Comparison of ENCODE assay signal across 9 mouse cellular contexts in genomic region chr11:49713336-49714334, GRCm38 (mm10). TPM values are rescaled to one million over a fixed set of nuclear protein-coding genes. Genes with fewer than 3 reads are reported as not detected.
DNase-seq lines count a peak whose midpoint lies in the region; ATAC-seq lines count a peak whose summit lies in the region.
"Had no signal": no experiment of that assay in that cellular context is flagged by ENCODE, and none has a peak within 500 bp of the region (broad histone marks: within the 10 kb centered on the region; RNA-seq: fewer than 3 reads in every experiment).

No protein-coding gene starts in this region.

- H3K27ac ChIP-seq in embryonic facial prominence, embryonic 11.5 days (replicated peaks; ENCODE audit: low read depth, low read length), result peak overlapping the region; percentile 87; the same call in 1 of the 2 replicates
- H3K27ac ChIP-seq in heart, embryonic 15.5 days, result peak overlapping the region; percentile 96
- peak overlapping the region; percentile 35; the same call in 1 of the 2 replicates for H3K27ac ChIP-seq in macrophage

- H3K9me3 ChIP-seq in embryonic facial prominence, embryonic 11.5 days (replicated peaks; ENCODE audit: control insufficient read depth, low read length), result no peaks in the 10 kb centered on the region
- no peaks in the 10 kb centered on the region for H3K9me3 ChIP-seq in heart, embryonic 15.5 days (replicated peaks)

- no peaks in the 10 kb centered on the region for H3K36me3 ChIP-seq in embryonic facial prominence, embryonic 11.5 days (replicated peaks; ENCODE audit: control insufficient read depth, insufficient read depth, low read depth, low read length)
- no peaks in the 10 kb centered on the region for H3K36me3 ChIP-seq in heart, embryonic 15.5 days
- H3K36me3 ChIP-seq in macrophage (ENCODE audit: inconsistent target), result no peaks in the 10 kb centered on the region
- no peaks in the 10 kb centered on the region for H3K36me3 ChIP-seq in splenic B cell, adult 2 months (ENCODE audit: control insufficient read depth, insufficient read depth, low read length, poor library complexity, severe bottlenecking)

- no peaks in the 10 kb centered on the region for H3K27me3 ChIP-seq in embryonic facial prominence, embryonic 11.5 days (ENCODE audit: control insufficient read depth, insufficient read depth, low read length)
- no peaks in the 10 kb centered on the region for H3K27me3 ChIP-seq in heart, embryonic 15.5 days
- no peaks in the 10 kb centered on the region for H3K27me3 ChIP-seq in splenic B cell, adult 2 months (ENCODE audit: control insufficient read depth, insufficient read depth, low read length, poor library complexity, severe bottlenecking)

- peak overlapping the region; percentile 97 for H3K9ac ChIP-seq in embryonic facial prominence, embryonic 11.5 days (replicated peaks; ENCODE audit: low read length)
- peak overlapping the region; percentile 50 for H3K9ac ChIP-seq in heart, embryonic 15.5 days

- intact Hi-C loops in left cerebral cortex, postnatal 10 days (cut with DNase I), result loop anchor here (5.0 kb wide), 1 partner anchor 134 kb away; the partner anchor contains the start of gene Mapk9

- peaks cover 35% of the 10 kb centered on the region for H3K79me2 ChIP-seq in macrophage (ENCODE audit: inconsistent target)

- 29% methylated on average over 20 of the region's 20 CpGs for WGBS in embryonic facial prominence, embryonic 11.5 days
- WGBS in heart, embryonic 15.5 days, result 34% methylated on average over 20 of the region's 20 CpGs
- 37% methylated on average over 20 of the region's 20 CpGs for WGBS in macrophage (ENCODE audit: missing documents)

- peak overlapping the region; percentile 47 for H3K4me2 ChIP-seq in embryonic facial prominence, embryonic 11.5 days (ENCODE audit: low read depth, low read length)
- H3K4me2 ChIP-seq in heart, embryonic 15.5 days, result peak overlapping the region; percentile 78

- H3K4me1 ChIP-seq in embryonic facial prominence, embryonic 11.5 days (ENCODE audit: control insufficient read depth, insufficient read depth, low read length), result no peaks in the 10 kb centered on the region
- H3K4me1 ChIP-seq in heart, embryonic 15.5 days (replicated peaks), result peaks cover 28% of the 10 kb centered on the region

- DNase-seq in 3T3-L1 (ENCODE audit: low read depth, low spot score), result peak; percentile 36
- DNase-seq in MN1 (ENCODE audit: low spot score), result peak; percentile 58
- peak; percentile 73 for DNase-seq in embryonic facial prominence, embryonic 11.5 days (ENCODE audit: low spot score)
- peak; percentile 26 for DNase-seq in kidney, postnatal 10 days
- DNase-seq in splenic B cell, adult 2 months (ENCODE audit: low read depth, low spot score), result peak; percentile 15
- DNase-seq in left cerebral cortex, postnatal 10 days (ENCODE audit: extremely low spot score in 1 of 2, low spot score in 2 of 2), result no peak

- H3K4me3 ChIP-seq in embryonic facial prominence, embryonic 11.5 days (ENCODE audit: low read depth, low read length), result peak overlapping the region; percentile 76
- peak overlapping the region; percentile 98 for H3K4me3 ChIP-seq in heart, embryonic 15.5 days
- H3K4me3 ChIP-seq in macrophage (ENCODE audit: inconsistent target), result peak overlapping the region; percentile 48

- peak; percentile 27 for ATAC-seq in embryonic facial prominence, embryonic 11.5 days (replicated peaks; ENCODE audit: insufficient number of reproducible peaks, low FRiP score, low TSS enrichment, low read depth)
- ATAC-seq in heart, embryonic 15.5 days (replicated peaks; ENCODE audit: insufficient number of reproducible peaks, insufficient read depth, low FRiP score, low read depth), result no peak; the same call in 1 of the 2 replicates

RNA-seq across cellular contexts. Expression of gene Cnot6, which starts 1.1 kb away (rescaled TPM):
- 49.9 and 56.5 TPM in 2 replicates for polyA plus RNA-seq in embryonic facial prominence, embryonic 11.5 days (2014; fragmentation: Nextera tagmentation; extraction: Ambion mirVana)
- polyA plus RNA-seq in heart, embryonic 15.5 days (2015; fragmentation: Nextera tagmentation; extraction: Ambion mirVana), result 35.8 and 40.1 TPM in 2 replicates
- 100 to 1,000 TPM in 5 of 26 experiments, 10 to 100 TPM in 21; 45.5 to 131 (median 82.8) TPM for total RNA-seq in macrophage (2018; cell fraction: chromatin; rRNA removed)
- 10 to 100 TPM; 34.7 to 55.8 (median 42.5) TPM for total RNA-seq in macrophage (2018; cell fraction: cytosol; rRNA removed)
- total RNA-seq in macrophage (2018; cell fraction: nucleus; rRNA removed), result 100 to 1,000 TPM in 2 of 26 experiments, 10 to 100 TPM in 24; 33.6 to 122 (median 64.8) TPM
- polyA plus RNA-seq in macrophage (2018), result 24.6 to 40.8 TPM (median 29.3 TPM) in 3 replicates
- total RNA-seq in left cerebral cortex, postnatal 10 days (2021), result 10 to 100 TPM; 47.6 to 48.9 TPM

RNA-seq across cellular contexts. Expression of gene Scgb3a1, which starts 50.2 kb away (rescaled TPM):
- not detected in 2 replicates for polyA plus RNA-seq in embryonic facial prominence, embryonic 11.5 days (2014; fragmentation: Nextera tagmentation; extraction: Ambion mirVana)
- polyA plus RNA-seq in heart, embryonic 15.5 days (2015; fragmentation: Nextera tagmentation; extraction: Ambion mirVana), result 0.53 and 0.76 TPM in 2 replicates
- total RNA-seq in macrophage (2018; cell fraction: chromatin; rRNA removed), result not detected
- total RNA-seq in macrophage (2018; cell fraction: cytosol; rRNA removed), result not detected
- not detected for total RNA-seq in macrophage (2018; cell fraction: nucleus; rRNA removed)
- polyA plus RNA-seq in macrophage (2018), result not detected in 3 replicates
- total RNA-seq in left cerebral cortex, postnatal 10 days (2021), result not detected
- total RNA-seq: hematopoietic stem cell, adult 5-6 weeks had no signal

Comparison
In these comparisons a context has a peak if more than half of its experiments do, and no peak if none do; other contexts are left out.
1. DNase-seq: peak in 3T3-L1 (single experiment), MN1 (single experiment), embryonic facial prominence, embryonic 11.5 days (single experiment), kidney, postnatal 10 days (single experiment) and splenic B cell, adult 2 months (single experiment); none in left cerebral cortex, postnatal 10 days (0 of 2).
2. H3K27ac ChIP-seq: peak in every context shown above with its lines; median percentile 96 in heart, embryonic 15.5 days; 87 in embryonic facial prominence, embryonic 11.5 days; 35 in macrophage.
3. H3K4me3 ChIP-seq: peak in every context shown above with its lines; median percentile 98 in heart, embryonic 15.5 days; 76 in embryonic facial prominence, embryonic 11.5 days; 48 in macrophage.